ENCODE assay signal across 15 mouse cellular contexts in genomic region chr7:99528547-99528946, GRCm38 (mm10).
"Had no signal": no experiment of that assay in that cellular context is flagged by ENCODE, and none has a peak within 500 bp of the region (broad histone marks: within the 10 kb centered on the region; RNA-seq: fewer than 3 reads in every experiment).

No protein-coding gene starts in this region.

- DNase-seq: kidney, adult 2 months; kidney, postnatal 14 days; kidney, postnatal 4 days; left cerebral cortex, postnatal 4 days; lung, embryonic 14.5 days; midbrain, embryonic 14.5 days; thymus, adult 18-20 months; thymus, postnatal 36 days had no signal

- ATAC-seq: inflammation-experienced regulatory T-cells, adult 6 months; intestine, embryonic 16.5 days; lung, postnatal 0 days had no signal

- H3K36me3 ChIP-seq: limb, embryonic 12.5 days; limb, embryonic 15.5 days had no signal

- H3K27me3 ChIP-seq: limb, embryonic 12.5 days; limb, embryonic 15.5 days had no signal

- H3K4me2 ChIP-seq: limb, embryonic 12.5 days; limb, embryonic 15.5 days; lung, embryonic 14.5 days; midbrain, embryonic 11.5 days had no signal

- H3K9ac ChIP-seq: limb, embryonic 12.5 days; limb, embryonic 15.5 days; lung, embryonic 14.5 days had no signal

- H3K4me3 ChIP-seq: limb, embryonic 12.5 days; limb, embryonic 15.5 days had no signal

- H3K9me3 ChIP-seq: limb, embryonic 12.5 days; limb, embryonic 15.5 days had no signal

- H3K27ac ChIP-seq: limb, embryonic 12.5 days; limb, embryonic 15.5 days; macrophage had no signal
